ENCODE assay signal across 13 mouse cellular contexts in the genomic region with DNA sequence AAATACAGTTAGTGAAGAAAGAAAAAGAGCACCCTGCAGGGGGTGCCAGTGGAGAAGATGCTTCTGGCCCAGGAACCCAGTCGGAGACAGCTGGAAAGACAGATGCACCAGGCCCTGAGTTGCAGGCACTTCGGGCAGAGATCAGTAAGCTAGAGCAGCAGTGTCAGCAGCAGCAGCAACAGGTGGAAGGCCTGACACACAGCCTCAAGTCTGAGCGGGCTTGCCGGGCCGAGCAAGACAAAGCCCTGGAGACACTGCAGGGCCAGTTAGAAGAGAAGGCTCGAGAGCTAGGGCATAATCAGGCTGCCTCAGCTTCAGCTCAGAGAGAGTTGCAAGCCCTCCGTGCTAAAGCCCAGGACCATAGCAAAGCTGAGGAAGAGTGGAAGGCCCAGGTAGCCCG. TPM values are rescaled to one million over a fixed set of nuclear protein-coding genes. Genes with fewer than 3 reads are reported as not detected.
A peak's percentile ranks its signal among the peaks of the same experiment; 100 is the strongest.
DNase-seq lines count a peak whose midpoint lies in the region; ATAC-seq and TF ChIP-seq lines count a peak whose summit lies in the region.
"Had no signal": no experiment of that assay in that cellular context is flagged by ENCODE, and none has a peak within 500 bp of the region (broad histone marks: within the 10 kb centered on the region; RNA-seq: fewer than 3 reads in every experiment).

No protein-coding gene starts in this region.

- ATAC-seq in hindbrain, embryonic 16.5 days: no peak
- no peak for ATAC-seq in hindbrain, embryonic 11.5 days (ENCODE audit: low FRiP score)
- ATAC-seq in lung, embryonic 15.5 days (ENCODE audit: borderline replicate concordance, extremely low read depth, low FRiP score, low TSS enrichment): no peak
- ATAC-seq in stomach, postnatal 0 days (ENCODE audit: low FRiP score, low TSS enrichment): no peak
- ATAC-seq in megakaryocyte, adult 5-6 weeks (ENCODE audit: poor library complexity, severe bottlenecking): no peak
- ATAC-seq: forebrain, embryonic 13.5 days; inflammation-experienced regulatory T-cells, adult 6 months had no signal

- H3K27ac ChIP-seq in hindbrain, embryonic 16.5 days (ENCODE audit: low read depth, low read length): peak overlapping the region; percentile 57; the same call in 1 of the 2 replicates
- H3K27ac ChIP-seq in hindbrain, embryonic 11.5 days (ENCODE audit: low read depth, low read length): no peak overlapping the region
- H3K27ac ChIP-seq in lung, embryonic 15.5 days: 0 out of 2 replicates have a peak overlapping the region, but pooled peaks have one; percentile 11
- H3K27ac ChIP-seq in stomach, postnatal 0 days (replicated peaks): peak overlapping the region; percentile 49; the same call in 1 of the 2 replicates
- H3K27ac ChIP-seq: forebrain, embryonic 13.5 days had no signal

- no peak overlapping the region for H3K4me3 ChIP-seq in hindbrain, embryonic 16.5 days (ENCODE audit: low read length)
- H3K4me3 ChIP-seq in hindbrain, embryonic 11.5 days (ENCODE audit: low read depth, low read length): no peak overlapping the region
- no peak overlapping the region for H3K4me3 ChIP-seq in lung, embryonic 15.5 days
- no peak overlapping the region for H3K4me3 ChIP-seq in stomach, postnatal 0 days (ENCODE audit: low read depth, low read length)
- H3K4me3 ChIP-seq: forebrain, embryonic 13.5 days had no signal

- H3K36me3 ChIP-seq in hindbrain, embryonic 16.5 days (ENCODE audit: control insufficient read depth, insufficient read depth, low read length): peaks cover 61% of the 10 kb centered on the region
- peaks cover 42% of the 10 kb centered on the region for H3K36me3 ChIP-seq in hindbrain, embryonic 11.5 days (ENCODE audit: control insufficient read depth, insufficient read depth, low read length)
- H3K36me3 ChIP-seq in lung, embryonic 15.5 days: peaks cover 96% of the 10 kb centered on the region
- H3K36me3 ChIP-seq in stomach, postnatal 0 days (ENCODE audit: control insufficient read depth, insufficient read depth, low read length): peaks cover 51% of the 10 kb centered on the region

- peaks cover 7% of the 10 kb centered on the region for H3K4me1 ChIP-seq in hindbrain, embryonic 16.5 days (ENCODE audit: control insufficient read depth, insufficient read depth, low read depth, low read length)
- H3K4me1 ChIP-seq in hindbrain, embryonic 11.5 days (replicated peaks; ENCODE audit: control insufficient read depth, insufficient read depth, low read length): no peaks in the 10 kb centered on the region
- peaks cover 6% of the 10 kb centered on the region; the same call in 1 of the 2 replicates for H3K4me1 ChIP-seq in lung, embryonic 15.5 days
- H3K4me1 ChIP-seq in stomach, postnatal 0 days (replicated peaks; ENCODE audit: control insufficient read depth, insufficient read depth): no peaks in the 10 kb centered on the region
- H3K4me1 ChIP-seq: forebrain, embryonic 13.5 days had no signal

- no peak for TF ChIP-seq CTCF in stomach, postnatal 0 days (IDR thresholded peaks at IDR 0.05; ENCODE audit: low read depth)

- TF ChIP-seq EP300 in stomach, postnatal 0 days (optimal IDR thresholded peaks at IDR 0.05): no peak

- peak; percentile 45 to 47 for DNase-seq in cerebellum, postnatal 14 days
- DNase-seq in cerebellum, postnatal 4 days (ENCODE audit: low spot score in 2 of 2): no peak
- DNase-seq in hindbrain, embryonic 11.5 days (ENCODE audit: low spot score): no peak
- no peak for DNase-seq in lung, postnatal 4 days
- no peak for DNase-seq in stomach, postnatal 0 days (ENCODE audit: low spot score)
- DNase-seq: right cerebral cortex, postnatal 25 days; thymus, adult 18-20 months had no signal

- H3K9me3 ChIP-seq in hindbrain, embryonic 16.5 days (ENCODE audit: control insufficient read depth, low read length): no peaks in the 10 kb centered on the region
- no peaks in the 10 kb centered on the region for H3K9me3 ChIP-seq in hindbrain, embryonic 11.5 days (ENCODE audit: control insufficient read depth, low read length)
- no peaks in the 10 kb centered on the region for H3K9me3 ChIP-seq in lung, embryonic 15.5 days
- H3K9me3 ChIP-seq in stomach, postnatal 0 days (ENCODE audit: control insufficient read depth, low read length): no peaks in the 10 kb centered on the region
- H3K9me3 ChIP-seq: forebrain, embryonic 13.5 days had no signal

- no peak overlapping the region for H3K4me2 ChIP-seq in hindbrain, embryonic 16.5 days (ENCODE audit: low read length)
- no peak overlapping the region for H3K4me2 ChIP-seq in hindbrain, embryonic 11.5 days (replicated peaks; ENCODE audit: low read depth, low read length)
- no peak overlapping the region for H3K4me2 ChIP-seq in lung, embryonic 15.5 days
- H3K4me2 ChIP-seq in stomach, postnatal 0 days (replicated peaks; ENCODE audit: low read depth): no peak overlapping the region
- H3K4me2 ChIP-seq: forebrain, embryonic 13.5 days; midbrain, embryonic 11.5 days had no signal

- H3K9ac ChIP-seq in hindbrain, embryonic 16.5 days (ENCODE audit: low read depth, low read length): no peak overlapping the region
- H3K9ac ChIP-seq in hindbrain, embryonic 11.5 days (ENCODE audit: low read depth, low read length): no peak overlapping the region
- no peak overlapping the region for H3K9ac ChIP-seq in lung, embryonic 15.5 days
- no peak overlapping the region for H3K9ac ChIP-seq in stomach, postnatal 0 days (ENCODE audit: low read length)
- H3K9ac ChIP-seq: forebrain, embryonic 13.5 days had no signal

- 79% methylated on average over 8 of the region's 8 CpGs for WGBS in hindbrain, embryonic 16.5 days
- 91% methylated on average over 8 of the region's 8 CpGs for WGBS in hindbrain, embryonic 11.5 days
- 87% methylated on average over 8 of the region's 8 CpGs for WGBS in lung, embryonic 15.5 days
- WGBS in stomach, postnatal 0 days: 88% methylated on average over 8 of the region's 8 CpGs

- no peaks in the 10 kb centered on the region for H3K27me3 ChIP-seq in hindbrain, embryonic 16.5 days (replicated peaks; ENCODE audit: control insufficient read depth, insufficient read depth, low read length)
- H3K27me3 ChIP-seq in hindbrain, embryonic 11.5 days (ENCODE audit: control insufficient read depth, insufficient read depth, low read length): no peaks in the 10 kb centered on the region
- no peaks in the 10 kb centered on the region for H3K27me3 ChIP-seq in lung, embryonic 15.5 days
- H3K27me3 ChIP-seq in stomach, postnatal 0 days (ENCODE audit: control insufficient read depth, insufficient read depth, low read length): no peaks in the 10 kb centered on the region
- H3K27me3 ChIP-seq: forebrain, embryonic 13.5 days had no signal

RNA-seq across cellular contexts. Expression of gene Il18bp, which starts 18.2 kb away (rescaled TPM):
- polyA plus RNA-seq in hindbrain, embryonic 16.5 days (2015; fragmentation: Nextera tagmentation; extraction: Ambion mirVana): 4.1 and 4.7 TPM in 2 replicates
- polyA plus RNA-seq in hindbrain, embryonic 11.5 days (2014; fragmentation: Nextera tagmentation; extraction: Ambion mirVana): 3.1 and 4.4 TPM in 2 replicates
- 2.2 and 2.3 TPM in 2 replicates for polyA plus RNA-seq in lung, embryonic 15.5 days (2015; fragmentation: Nextera tagmentation; extraction: Ambion mirVana)
- 0.99 and 1.2 TPM in 2 replicates for polyA plus RNA-seq in stomach, postnatal 0 days (2015; fragmentation: Nextera tagmentation; extraction: Ambion mirVana)
- total RNA-seq in megakaryocyte, adult 5-6 weeks (2015): 8.8 and 11.1 TPM in 2 replicates
- 4.9 and 5.4 TPM in 2 replicates for total RNA-seq in megakaryocyte, adult 5-6 weeks (2017)

Comparison
In these comparisons a context has a peak if more than half of its experiments do, and no peak if none do; other contexts are left out.
1. DNase-seq: peak in cerebellum, postnatal 14 days (2 of 2); none in cerebellum, postnatal 4 days (0 of 2), hindbrain, embryonic 11.5 days (single experiment), lung, postnatal 4 days (0 of 2) and stomach, postnatal 0 days (single experiment).